12 mouse cellular contexts compared by ENCODE assay signal in the genomic region with DNA sequence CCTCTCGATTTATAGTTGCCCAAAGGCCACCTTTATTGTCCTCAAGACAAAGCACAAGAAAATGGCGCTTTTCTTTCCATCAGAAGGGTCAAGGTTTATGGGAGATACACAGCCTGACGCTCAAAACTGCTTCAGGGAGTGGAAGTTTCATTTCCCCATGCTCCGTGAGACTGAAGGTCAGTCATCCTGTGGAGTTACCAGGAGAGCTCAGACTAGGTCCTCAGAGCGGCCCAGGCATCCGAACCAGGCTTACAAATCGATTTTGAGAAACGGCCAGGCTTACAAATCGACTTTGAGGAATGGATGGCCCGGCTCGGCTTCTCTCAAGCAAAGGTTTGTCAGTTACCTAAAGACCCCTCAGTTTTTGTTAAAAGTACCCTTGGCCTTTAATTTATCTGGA.
DNase-seq lines count a peak whose midpoint lies in the region; ATAC-seq lines count a peak whose summit lies in the region.
"Had no signal": no experiment of that assay in that cellular context is flagged by ENCODE, and none has a peak within 500 bp of the region (broad histone marks: within the 10 kb centered on the region; RNA-seq: fewer than 3 reads in every experiment).

No protein-coding gene starts in this region.

- H3K9me3 ChIP-seq in kidney, embryonic 15.5 days (replicated peaks) = no peaks in the 10 kb centered on the region
- H3K9me3 ChIP-seq: heart, embryonic 12.5 days; limb, embryonic 15.5 days; midbrain, embryonic 10.5 days had no signal

- no peak overlapping the region for H3K9ac ChIP-seq in kidney, embryonic 15.5 days
- H3K9ac ChIP-seq: heart, embryonic 12.5 days; limb, embryonic 15.5 days had no signal

- 53% methylated on average over 11 of the region's 11 CpGs for WGBS in kidney, embryonic 15.5 days

- no peak for ATAC-seq in kidney, embryonic 15.5 days (replicated peaks; ENCODE audit: low FRiP score)
- ATAC-seq in inflammation-experienced regulatory T-cells, adult 6 months = no peak
- ATAC-seq: intestine, postnatal 0 days had no signal

- 0 out of 2 replicates have a peak overlapping the region, but pooled peaks have one; percentile 33 for H3K4me2 ChIP-seq in kidney, embryonic 15.5 days

- H3K27ac ChIP-seq in kidney, embryonic 15.5 days = peak overlapping the region; percentile 11; the same call in 1 of the 2 replicates
- H3K27ac ChIP-seq: midbrain, embryonic 10.5 days had no signal

- no peaks in the 10 kb centered on the region; the same call in 1 of the 2 replicates for H3K36me3 ChIP-seq in kidney, embryonic 15.5 days
- H3K36me3 ChIP-seq: heart, embryonic 12.5 days; limb, embryonic 15.5 days; midbrain, embryonic 10.5 days had no signal

- no peak overlapping the region for H3K4me3 ChIP-seq in kidney, embryonic 15.5 days (replicated peaks)
- H3K4me3 ChIP-seq: heart, embryonic 12.5 days; limb, embryonic 15.5 days; midbrain, embryonic 10.5 days had no signal

- no peaks in the 10 kb centered on the region for H3K27me3 ChIP-seq in kidney, embryonic 15.5 days
- H3K27me3 ChIP-seq: heart, embryonic 12.5 days had no signal

- no peak for DNase-seq in kidney, adult 18-20 months
- peak; percentile 23 for DNase-seq in ES-CJ7 (ENCODE audit: low read depth, low spot score)
- peak; percentile 52 for DNase-seq in adrenal gland, postnatal 14 days
- DNase-seq in mesoderm, embryonic 11.5 days (ENCODE audit: low read depth, low spot score) = peak; percentile 37
- no peak for DNase-seq in thymus, postnatal 4 days
- DNase-seq: lung, adult 2 months had no signal

- H3K4me1 ChIP-seq in kidney, embryonic 15.5 days = peaks cover 33% of the 10 kb centered on the region

Comparison
In these comparisons a context has a peak if more than half of its experiments do, and no peak if none do; other contexts are left out.
1. DNase-seq: peak in ES-CJ7 (single experiment), adrenal gland, postnatal 14 days (single experiment) and mesoderm, embryonic 11.5 days (single experiment); none in kidney, adult 18-20 months (single experiment) and thymus, postnatal 4 days (single experiment).